Mouse (Mus musculus) G1E-ER4 (cell line): ENCODE results near the gene Asap2. TPM values are rescaled to one million over a fixed set of nuclear protein-coding genes. Genes with fewer than 3 reads are reported as not detected.

Experiments used
- GATA1 ChIP-seq: IDR thresholded peaks from one replicate; pipeline ENCODE4 v1.8.0; 2012; ENCODE audit warnings: low read length, inconsistent platforms
- polyA plus RNA-seq: library from polyadenylated mRNA; stranded (reverse); fragments of >175 nt; gene quantifications from 2 replicates; pipeline ENCODE4 v1.2.3, GENCODE M21; 2012

Gene Asap2
- polyA plus RNA-seq, 1 experiment = not detected

- TF ChIP-seq GATA1 = no peak
These were observed 210.4 kb downstream of the Asap2 start for GRCm38 (mm10) chr12:21200613-21201012.

- no peak for TF ChIP-seq GATA1
These were observed 211.4 kb downstream of the Asap2 start for GRCm38 (mm10) chr12:21201485-21202269.

- TF ChIP-seq GATA1 = no peak
These were observed 214.5 kb downstream of the Asap2 start for GRCm38 (mm10) chr12:21204701-21205312.

GRCm38 (mm10) chr12:21205799-21206198 is 215.5 kb downstream of the Asap2 start:
- no peak for TF ChIP-seq GATA1

- no peak for TF ChIP-seq GATA1
These were observed 217.2 kb downstream of the Asap2 start for GRCm38 (mm10) chr12:21207422-21207821.

- no peak for TF ChIP-seq GATA1
These were observed 218.0 kb downstream of the Asap2 start for GRCm38 (mm10) chr12:21208172-21208795.

- TF ChIP-seq GATA1 = no peak
These were observed 219.0 kb downstream of the Asap2 start for GRCm38 (mm10) chr12:21209273-21209672.

GRCm38 (mm10) chr12:21212876-21213275 is 222.6 kb downstream of the Asap2 start:
- no peak for TF ChIP-seq GATA1

- TF ChIP-seq GATA1 = no peak
These were observed 224.4 kb downstream of the Asap2 start for GRCm38 (mm10) chr12:21214551-21215165.

GRCm38 (mm10) chr12:21217776-21218444 is 227.7 kb downstream of the Asap2 start:
- no peak for TF ChIP-seq GATA1

- no peak for TF ChIP-seq GATA1
These were observed 230.3 kb downstream of the Asap2 start for GRCm38 (mm10) chr12:21220596-21220995.

- TF ChIP-seq GATA1 = no peak
These were observed 233.7 kb downstream of the Asap2 start for GRCm38 (mm10) chr12:21223923-21224322.

- no peak for TF ChIP-seq GATA1
These were observed 235.1 kb downstream of the Asap2 start for GRCm38 (mm10) chr12:21225358-21225757.

GRCm38 (mm10) chr12:21226316-21226715 is 236.1 kb downstream of the Asap2 start:
- TF ChIP-seq GATA1 = no peak
